Mouse (Mus musculus): ENCODE data around the gene Kcnj10. TPM values are rescaled to one million over a fixed set of nuclear protein-coding genes. Genes with fewer than 3 reads are reported as not detected.

Kcnj10 gene
- polyA plus RNA-seq, 1 experiment from 2014 or later, result 0.24 TPM

GRCm38 (mm10) chr1:172325680-172326535 lies 15.1 kb upstream of the Kcnj10 start:
- Histone ChIP-seq H3K9me3 (ENCODE audit: low read depth, low read length) (no peaks in the 10 kb centered on the region; the same call in 1 of the 2 replicates), H3K9ac (peak overlapping the region; percentile 30; the same call in 1 of the 2 replicates), H3K36me3 (ENCODE audit: insufficient read depth) (no peaks in the 10 kb centered on the region), H3K4me3 (ENCODE audit: low read depth, low read length) (peak overlapping the region; percentile 37), H3K27me3 (ENCODE audit: insufficient read depth, low read length) (peaks cover 54% of the 10 kb centered on the region), H3K4me1 (ENCODE audit: insufficient read depth) (no peaks in the 10 kb centered on the region), H3K4me2 (peak overlapping the region; percentile 76), H3K27ac (ENCODE audit: low read depth) (no peak overlapping the region)
- ATAC-seq (ENCODE audit: insufficient read depth) (peak; percentile 53; the same call in 1 of the 2 replicates), DNase-seq (peak; percentile 78)
- TF ChIP-seq CTCF (IDR thresholded peaks at IDR 0.05; ENCODE audit: low read depth), result peak; percentile 80
- WGBS, result 16% methylated on average over 94 of the region's 94 CpGs

- H3K4me2 ChIP-seq, result peak overlapping the region; percentile 76
- WGBS, result 57% methylated on average over 11 of the region's 11 CpGs
- TF ChIP-seq CTCF (IDR thresholded peaks at IDR 0.05; ENCODE audit: low read depth), result no peak
- H3K27ac ChIP-seq (ENCODE audit: low read depth), result no peak overlapping the region
- H3K4me1 ChIP-seq (ENCODE audit: insufficient read depth), result no peaks in the 10 kb centered on the region
- no peaks in the 10 kb centered on the region for H3K36me3 ChIP-seq (ENCODE audit: insufficient read depth)
- peaks cover 54% of the 10 kb centered on the region for H3K27me3 ChIP-seq (ENCODE audit: insufficient read depth, low read length)
- H3K9ac ChIP-seq, result no peak overlapping the region
- ATAC-seq (ENCODE audit: insufficient read depth), result no peak
- peak overlapping the region; percentile 37 for H3K4me3 ChIP-seq (ENCODE audit: low read depth, low read length)
- H3K9me3 ChIP-seq (ENCODE audit: low read depth, low read length), result no peaks in the 10 kb centered on the region; the same call in 1 of the 2 replicates
- DNase-seq, result no peak
Observed at GRCm38 (mm10) chr1:172326684-172327083, 14.3 kb upstream of the Kcnj10 start.

GRCm38 (mm10) chr1:172327206-172328001 lies 13.6 kb upstream of the Kcnj10 start:
- no peaks in the 10 kb centered on the region for H3K4me1 ChIP-seq (ENCODE audit: insufficient read depth)
- H3K36me3 ChIP-seq (ENCODE audit: insufficient read depth), result no peaks in the 10 kb centered on the region
- H3K4me3 ChIP-seq (ENCODE audit: low read depth, low read length), result no peak overlapping the region
- peaks cover 54% of the 10 kb centered on the region for H3K27me3 ChIP-seq (ENCODE audit: insufficient read depth, low read length)
- no peak overlapping the region for H3K4me2 ChIP-seq
- ATAC-seq (ENCODE audit: insufficient read depth) (no peak), DNase-seq (no peak)
- H3K9ac ChIP-seq, result no peak overlapping the region
- TF ChIP-seq CTCF (IDR thresholded peaks at IDR 0.05; ENCODE audit: low read depth), result no peak
- WGBS, result 79% methylated on average over 16 of the region's 16 CpGs
- no peak overlapping the region for H3K27ac ChIP-seq (ENCODE audit: low read depth)
- H3K9me3 ChIP-seq (ENCODE audit: low read depth, low read length), result no peaks in the 10 kb centered on the region; the same call in 1 of the 2 replicates

- no peaks in the 10 kb centered on the region for H3K4me1 ChIP-seq (ENCODE audit: insufficient read depth)
- no peak overlapping the region for H3K9ac ChIP-seq
- no peaks in the 10 kb centered on the region for H3K36me3 ChIP-seq (ENCODE audit: insufficient read depth)
- H3K4me2 ChIP-seq, result no peak overlapping the region
- no peaks in the 10 kb centered on the region; the same call in 1 of the 2 replicates for H3K9me3 ChIP-seq (ENCODE audit: low read depth, low read length)
- no peak for ATAC-seq (ENCODE audit: insufficient read depth)
- DNase-seq, result no peak
- H3K27ac ChIP-seq (ENCODE audit: low read depth), result no peak overlapping the region
- 74% methylated on average over 3 of the region's 3 CpGs for WGBS
- no peak for TF ChIP-seq CTCF (IDR thresholded peaks at IDR 0.05; ENCODE audit: low read depth)
- H3K4me3 ChIP-seq (ENCODE audit: low read depth, low read length), result no peak overlapping the region
- peaks cover 54% of the 10 kb centered on the region for H3K27me3 ChIP-seq (ENCODE audit: insufficient read depth, low read length)
Observed at GRCm38 (mm10) chr1:172328041-172328440, 13.0 kb upstream of the Kcnj10 start.

GRCm38 (mm10) chr1:172328461-172328860 lies 12.5 kb upstream of the Kcnj10 start:
- Histone ChIP-seq H3K4me1 (ENCODE audit: insufficient read depth) (no peaks in the 10 kb centered on the region), H3K9me3 (ENCODE audit: low read depth, low read length) (no peaks in the 10 kb centered on the region; the same call in 1 of the 2 replicates), H3K27ac (ENCODE audit: low read depth) (no peak overlapping the region), H3K4me3 (ENCODE audit: low read depth, low read length) (no peak overlapping the region), H3K27me3 (ENCODE audit: insufficient read depth, low read length) (peaks cover 54% of the 10 kb centered on the region), H3K36me3 (ENCODE audit: insufficient read depth) (no peaks in the 10 kb centered on the region), H3K4me2 (no peak overlapping the region), H3K9ac (no peak overlapping the region)
- 72% methylated on average over 7 of the region's 7 CpGs for WGBS
- ATAC-seq (ENCODE audit: insufficient read depth) (no peak), DNase-seq (no peak)
- TF ChIP-seq CTCF (IDR thresholded peaks at IDR 0.05; ENCODE audit: low read depth), result no peak

- no peak within 1 kb of the TSS for H3K4me2 ChIP-seq
- no peak within 1 kb of the TSS for H3K4me3 ChIP-seq (ENCODE audit: low read depth, low read length)
- H3K27ac ChIP-seq (ENCODE audit: low read depth), result no peak within 1 kb of the TSS
- no peak within 1 kb of the TSS for H3K9ac ChIP-seq
- H3K27me3 ChIP-seq (ENCODE audit: insufficient read depth, low read length), result peaks cover 54% of the 10 kb centered on the region
- ATAC-seq (ENCODE audit: insufficient read depth), result no peak
- no peaks in the 10 kb centered on the region for H3K36me3 ChIP-seq (ENCODE audit: insufficient read depth)
- 26% methylated on average over 9 of the region's 9 CpGs for WGBS
- TF ChIP-seq CTCF (IDR thresholded peaks at IDR 0.05; ENCODE audit: low read depth), result no peak
- H3K4me1 ChIP-seq (ENCODE audit: insufficient read depth), result no peaks in the 10 kb centered on the region
- no peak for DNase-seq
- no peaks in the 10 kb centered on the region; the same call in 1 of the 2 replicates for H3K9me3 ChIP-seq (ENCODE audit: low read depth, low read length)
Observed at GRCm38 (mm10) chr1:172329131-172329530, 11.9 kb upstream of the Kcnj10 start, which contains the start of gene Kcnj9. Gene Kcnj9, minus strand, starts transcription at chr1:172329318.

- no peaks in the 10 kb centered on the region; the same call in 1 of the 2 replicates for H3K9me3 ChIP-seq (ENCODE audit: low read depth, low read length)
- H3K27ac ChIP-seq (ENCODE audit: low read depth), result no peak overlapping the region
- 71% methylated on average over 6 of the region's 6 CpGs for WGBS
- no peak overlapping the region for H3K4me2 ChIP-seq
- H3K27me3 ChIP-seq (ENCODE audit: insufficient read depth, low read length), result peaks cover 54% of the 10 kb centered on the region
- no peak overlapping the region for H3K9ac ChIP-seq
- H3K4me1 ChIP-seq (ENCODE audit: insufficient read depth), result no peaks in the 10 kb centered on the region
- TF ChIP-seq CTCF (IDR thresholded peaks at IDR 0.05; ENCODE audit: low read depth), result no peak
- ATAC-seq (ENCODE audit: insufficient read depth) (no peak), DNase-seq (no peak)
- no peaks in the 10 kb centered on the region for H3K36me3 ChIP-seq (ENCODE audit: insufficient read depth)
- no peak overlapping the region for H3K4me3 ChIP-seq (ENCODE audit: low read depth, low read length)
Observed at GRCm38 (mm10) chr1:172329616-172330015, 11.4 kb upstream of the Kcnj10 start.

All from lung, embryonic 14.5 days (tissue).